Mouse (Mus musculus): ENCODE measurements around the gene Nphp1. TPM values are rescaled to one million over a fixed set of nuclear protein-coding genes. Genes with fewer than 3 reads are reported as not detected.

The Nphp1 gene
- polyA plus RNA-seq, 1 experiment from 2014 or later, result 42.0 TPM

GRCm38 (mm10) chr2:127740756-127741519 is 47.8 kb downstream of the Nphp1 start:
- Histone ChIP-seq H3K4me1 (peaks cover 16% of the 10 kb centered on the region; the same call in 1 of the 2 replicates), H3K4me3 (no peak overlapping the region), H3K27ac (replicated peaks) (no peak overlapping the region), H3K27me3 (replicated peaks; ENCODE audit: low read depth, poor library complexity, severe bottlenecking) (no peaks in the 10 kb centered on the region), H3K36me3 (replicated peaks) (peaks cover 32% of the 10 kb centered on the region), H3K9me3 (no peaks in the 10 kb centered on the region)
- no peak for DNase-seq (ENCODE audit: low spot score)
- WGBS, result 46% methylated on average over 9 of the region's 9 CpGs

DNA sequence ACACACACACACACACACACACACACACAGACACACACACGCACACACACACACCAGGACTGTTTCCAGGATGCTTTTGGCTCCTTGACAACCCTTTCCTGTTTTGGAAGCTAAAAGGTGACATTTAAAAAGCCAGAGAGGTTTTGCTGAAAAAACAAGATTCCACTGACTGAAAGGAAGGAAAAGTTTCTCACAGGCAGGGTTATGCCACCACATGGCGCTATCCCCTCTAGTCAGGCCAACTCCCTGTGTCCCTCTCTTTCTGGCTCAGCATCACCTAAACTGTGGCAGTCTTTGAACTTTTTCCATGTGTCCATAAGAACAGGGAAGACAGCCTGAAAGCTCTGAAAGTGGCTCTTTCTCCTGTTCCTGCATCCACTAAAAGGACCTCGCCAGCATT is 50.8 kb downstream of the Nphp1 start:
- Histone ChIP-seq H3K4me3 (no peak overlapping the region), H3K27me3 (replicated peaks; ENCODE audit: low read depth, poor library complexity, severe bottlenecking) (no peaks in the 10 kb centered on the region), H3K9me3 (no peaks in the 10 kb centered on the region), H3K27ac (replicated peaks) (no peak overlapping the region), H3K4me1 (peaks cover 11% of the 10 kb centered on the region; the same call in 1 of the 2 replicates), H3K36me3 (replicated peaks) (peaks cover 17% of the 10 kb centered on the region; the same call in 1 of the 2 replicates)
- no peak for DNase-seq (ENCODE audit: low spot score)
- WGBS, result 91% methylated on average over 3 of the region's 3 CpGs

GRCm38 (mm10) chr2:127736631-127737209 is 52.0 kb downstream of the Nphp1 start:
- H3K4me1 ChIP-seq, result peaks cover 10% of the 10 kb centered on the region; the same call in 1 of the 2 replicates
- H3K36me3 ChIP-seq (replicated peaks), result peaks cover 11% of the 10 kb centered on the region; the same call in 1 of the 2 replicates
- 81% methylated on average over 6 of the region's 6 CpGs for WGBS
- H3K27ac ChIP-seq (replicated peaks), result no peak overlapping the region
- DNase-seq (ENCODE audit: low spot score), result no peak
- H3K4me3 ChIP-seq, result no peak overlapping the region
- no peaks in the 10 kb centered on the region for H3K9me3 ChIP-seq
- H3K27me3 ChIP-seq (replicated peaks; ENCODE audit: low read depth, poor library complexity, severe bottlenecking), result no peaks in the 10 kb centered on the region

- Histone ChIP-seq H3K4me1 (peaks cover 1% of the 10 kb centered on the region; the same call in 1 of the 2 replicates), H3K4me3 (no peak overlapping the region), H3K27ac (replicated peaks) (no peak overlapping the region), H3K9me3 (no peaks in the 10 kb centered on the region), H3K36me3 (replicated peaks) (peaks cover under 1% of the 10 kb centered on the region; the same call in 1 of the 2 replicates), H3K27me3 (replicated peaks; ENCODE audit: low read depth, poor library complexity, severe bottlenecking) (peaks cover 7% of the 10 kb centered on the region)
- no peak for DNase-seq (ENCODE audit: low spot score)
- WGBS, result 87% methylated on average over 9 of the region's 9 CpGs
Observed at GRCm38 (mm10) chr2:127735512-127736145, 53.1 kb downstream of the Nphp1 start.

DNA sequence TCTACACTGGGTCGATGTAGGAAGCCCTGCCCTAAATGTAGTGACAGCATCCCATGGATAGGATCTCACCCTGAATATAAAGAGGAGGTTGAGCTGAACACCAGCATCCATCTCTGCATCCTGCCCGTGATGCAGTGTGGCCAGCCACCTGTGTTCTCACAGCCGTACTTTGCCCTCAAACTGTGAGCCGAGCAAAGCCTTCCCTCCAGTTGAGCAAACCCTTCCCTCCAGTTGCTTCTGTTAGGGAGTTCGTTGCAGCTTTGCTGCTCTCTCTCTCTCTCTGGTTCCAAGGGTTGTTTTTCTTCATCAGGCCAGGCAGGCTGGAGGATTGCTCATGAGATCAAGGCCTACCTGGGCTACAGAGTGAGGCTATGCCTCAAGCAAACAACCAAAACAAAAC is 53.8 kb downstream of the Nphp1 start:
- no peak for DNase-seq (ENCODE audit: low spot score)
- H3K27me3 ChIP-seq (replicated peaks; ENCODE audit: low read depth, poor library complexity, severe bottlenecking), result peaks cover 14% of the 10 kb centered on the region
- H3K36me3 ChIP-seq (replicated peaks), result no peaks in the 10 kb centered on the region
- H3K4me3 ChIP-seq, result no peak overlapping the region
- no peak overlapping the region for H3K27ac ChIP-seq (replicated peaks)
- H3K4me1 ChIP-seq, result peaks cover 8% of the 10 kb centered on the region
- H3K9me3 ChIP-seq, result no peaks in the 10 kb centered on the region
- WGBS, result 74% methylated on average over 5 of the region's 5 CpGs

DNA sequence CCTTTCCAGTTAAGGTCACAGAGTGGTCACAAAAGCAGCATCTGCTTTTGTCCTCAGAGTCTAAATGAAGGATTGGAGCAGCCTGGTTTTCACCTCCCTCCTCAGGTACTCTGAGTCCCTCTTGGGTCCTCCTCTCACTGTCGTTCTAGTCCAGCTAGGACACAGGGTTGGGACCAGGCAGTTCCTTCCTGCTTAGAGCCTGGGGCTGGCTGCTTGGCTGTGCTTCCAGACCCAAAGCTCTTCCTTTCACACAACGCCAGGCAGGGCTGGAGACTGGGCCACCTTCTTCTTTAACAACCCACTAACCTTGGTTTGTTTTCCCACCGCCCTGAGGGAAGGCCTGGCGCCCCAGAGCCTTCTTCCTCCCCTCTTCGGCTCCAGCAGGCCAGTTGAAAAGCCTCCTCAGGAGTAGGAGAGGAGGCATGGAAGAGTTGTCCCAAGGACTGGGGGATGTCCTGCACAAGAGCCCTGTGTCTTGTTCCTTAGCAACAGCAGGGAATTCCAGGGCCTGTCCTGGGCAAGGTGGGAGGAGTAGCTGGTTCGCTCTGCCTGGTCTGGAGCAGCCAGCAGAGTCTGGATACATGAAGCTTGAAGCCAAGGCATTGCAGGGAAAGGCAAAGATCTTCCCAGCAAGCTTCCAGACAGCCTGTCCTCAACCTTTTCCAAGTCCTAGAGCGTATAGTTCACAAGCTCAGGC is 58.2 kb downstream of the Nphp1 start:
- 37% methylated on average over 7 of the region's 7 CpGs for WGBS
- H3K4me3 ChIP-seq, result no peak overlapping the region

DNA sequence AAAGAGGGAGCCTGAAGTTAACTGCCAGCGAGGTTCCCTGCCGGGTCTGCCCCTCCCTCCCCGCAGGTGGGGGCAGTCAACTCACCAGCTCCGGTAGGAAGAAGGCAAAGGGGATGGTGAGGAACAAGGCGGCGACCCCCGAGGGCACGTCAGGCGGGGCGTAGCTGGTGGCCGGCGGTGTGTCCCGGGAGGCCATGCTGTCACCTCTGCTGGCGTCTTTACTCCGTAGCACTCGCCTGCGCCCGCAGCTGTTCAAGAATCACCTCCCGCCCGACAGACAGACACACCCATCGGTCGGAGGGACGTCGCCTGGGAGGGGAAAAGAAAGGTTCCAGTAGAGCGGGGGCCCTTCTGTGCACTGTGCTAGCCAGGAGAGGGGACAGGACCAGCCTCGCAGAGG is 59.0 kb downstream of the Nphp1 start, which contains the start of gene Mall:
Gene Mall (minus strand): TSS at position 262 of the 400 bp plus-strand sequence.
- DNase-seq (ENCODE audit: low spot score), result peak; percentile 46
- peaks cover 22% of the 10 kb centered on the region for H3K4me1 ChIP-seq
- peaks cover 33% of the 10 kb centered on the region for H3K27me3 ChIP-seq (replicated peaks; ENCODE audit: low read depth, poor library complexity, severe bottlenecking)
- H3K36me3 ChIP-seq (replicated peaks), result no peaks in the 10 kb centered on the region
- H3K4me3 ChIP-seq, result peak within 1 kb of the TSS; percentile 49
- under 1% methylated on average over 26 of the region's 26 CpGs for WGBS
- no peak within 1 kb of the TSS for H3K27ac ChIP-seq (replicated peaks)
- no peaks in the 10 kb centered on the region for H3K9me3 ChIP-seq

More for the DNA sequence above, 58.2 kb downstream of the Nphp1 start:
- no peak overlapping the region for H3K27ac ChIP-seq (replicated peaks)
- no peak for DNase-seq (ENCODE audit: low spot score)
- H3K36me3 ChIP-seq (replicated peaks), result no peaks in the 10 kb centered on the region
- H3K27me3 ChIP-seq (replicated peaks; ENCODE audit: low read depth, poor library complexity, severe bottlenecking), result peaks cover 33% of the 10 kb centered on the region
- H3K9me3 ChIP-seq, result no peaks in the 10 kb centered on the region
- H3K4me1 ChIP-seq, result peaks cover 20% of the 10 kb centered on the region

DNA sequence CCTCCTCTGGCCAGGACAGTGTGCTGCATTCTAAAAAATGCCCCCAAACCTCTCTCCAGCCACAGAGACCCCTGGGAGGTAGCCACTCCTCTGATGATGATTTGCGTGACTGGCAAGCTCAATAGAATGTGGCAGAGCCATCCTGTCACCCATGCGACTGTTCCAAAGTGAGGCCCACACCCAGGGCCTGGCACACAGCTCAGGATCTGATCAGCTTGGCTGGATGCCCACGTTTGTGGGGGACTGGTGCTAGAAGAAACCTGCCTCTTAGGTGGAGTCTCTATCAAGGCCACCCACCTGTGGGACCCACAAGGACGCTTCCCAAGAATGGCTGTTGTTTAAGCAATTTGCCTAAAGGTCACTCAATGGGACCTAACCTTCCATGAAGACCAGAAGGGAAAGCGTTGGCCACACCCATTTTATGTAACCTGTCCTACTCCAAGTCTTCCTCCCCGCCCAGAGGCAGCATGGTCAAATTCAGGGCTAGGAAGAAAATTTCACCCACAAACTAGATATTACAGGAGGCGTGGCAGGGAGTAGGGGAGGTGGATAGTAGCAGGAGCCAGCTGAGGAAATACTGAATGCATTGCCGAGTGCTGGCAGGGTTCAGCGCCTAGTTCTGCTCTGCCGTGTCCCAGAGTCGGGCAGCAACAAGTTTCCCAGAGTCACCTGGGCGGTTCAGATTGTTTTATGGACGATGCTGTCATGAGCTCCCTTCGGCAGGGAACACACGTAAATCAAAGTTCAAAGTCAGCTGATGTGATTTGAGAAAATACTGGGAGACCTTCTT is 59.8 kb downstream of the Nphp1 start:
- 30% methylated on average over 15 of the region's 15 CpGs for WGBS
- Histone ChIP-seq H3K27ac (replicated peaks) (no peak overlapping the region), H3K9me3 (no peaks in the 10 kb centered on the region), H3K4me1 (peaks cover 28% of the 10 kb centered on the region), H3K4me3 (0 out of 2 replicates have a peak overlapping the region, but pooled peaks have one; percentile 49), H3K27me3 (replicated peaks; ENCODE audit: low read depth, poor library complexity, severe bottlenecking) (peaks cover 33% of the 10 kb centered on the region), H3K36me3 (replicated peaks) (no peaks in the 10 kb centered on the region)
- DNase-seq (ENCODE audit: low spot score), result no peak

DNA sequence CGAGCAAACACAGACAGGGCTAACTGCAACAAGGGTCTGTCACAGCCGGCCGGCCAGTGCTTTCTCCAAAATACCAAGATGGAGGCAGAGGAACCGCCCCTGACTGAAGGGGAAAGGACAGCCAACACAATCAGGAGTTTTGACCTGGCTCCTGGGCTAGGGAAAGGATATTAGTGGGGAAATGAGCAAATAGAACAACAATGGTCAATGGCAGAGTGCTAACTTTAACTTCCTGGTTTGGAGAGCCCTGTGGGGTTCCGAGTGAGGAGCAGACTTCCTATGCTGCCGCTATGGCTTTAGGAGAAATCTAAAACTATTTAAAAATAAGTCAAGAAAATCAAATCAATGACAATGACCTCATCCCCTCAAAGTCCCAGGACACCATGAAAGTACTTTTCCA is 60.6 kb downstream of the Nphp1 start:
- peaks cover 33% of the 10 kb centered on the region for H3K27me3 ChIP-seq (replicated peaks; ENCODE audit: low read depth, poor library complexity, severe bottlenecking)
- no peak for DNase-seq (ENCODE audit: low spot score)

GRCm38 (mm10) chr2:127723193-127723592 is 65.5 kb downstream of the Nphp1 start:
- H3K4me1 ChIP-seq, result peaks cover 36% of the 10 kb centered on the region
- H3K9me3 ChIP-seq, result no peaks in the 10 kb centered on the region
- no peak overlapping the region for H3K27ac ChIP-seq (replicated peaks)
- 70% methylated on average over 4 of the region's 4 CpGs for WGBS
- H3K4me3 ChIP-seq, result no peak overlapping the region
- no peak for DNase-seq (ENCODE audit: low spot score)
- H3K36me3 ChIP-seq (replicated peaks), result no peaks in the 10 kb centered on the region
- H3K27me3 ChIP-seq (replicated peaks; ENCODE audit: low read depth, poor library complexity, severe bottlenecking), result peaks cover 2% of the 10 kb centered on the region

More for the DNA sequence above, 60.6 kb downstream of the Nphp1 start:
- Histone ChIP-seq H3K9me3 (no peaks in the 10 kb centered on the region), H3K4me3 (no peak overlapping the region), H3K36me3 (replicated peaks) (no peaks in the 10 kb centered on the region), H3K27ac (replicated peaks) (no peak overlapping the region), H3K4me1 (peaks cover 28% of the 10 kb centered on the region)
- 74% methylated on average over 6 of the region's 6 CpGs for WGBS

DNA sequence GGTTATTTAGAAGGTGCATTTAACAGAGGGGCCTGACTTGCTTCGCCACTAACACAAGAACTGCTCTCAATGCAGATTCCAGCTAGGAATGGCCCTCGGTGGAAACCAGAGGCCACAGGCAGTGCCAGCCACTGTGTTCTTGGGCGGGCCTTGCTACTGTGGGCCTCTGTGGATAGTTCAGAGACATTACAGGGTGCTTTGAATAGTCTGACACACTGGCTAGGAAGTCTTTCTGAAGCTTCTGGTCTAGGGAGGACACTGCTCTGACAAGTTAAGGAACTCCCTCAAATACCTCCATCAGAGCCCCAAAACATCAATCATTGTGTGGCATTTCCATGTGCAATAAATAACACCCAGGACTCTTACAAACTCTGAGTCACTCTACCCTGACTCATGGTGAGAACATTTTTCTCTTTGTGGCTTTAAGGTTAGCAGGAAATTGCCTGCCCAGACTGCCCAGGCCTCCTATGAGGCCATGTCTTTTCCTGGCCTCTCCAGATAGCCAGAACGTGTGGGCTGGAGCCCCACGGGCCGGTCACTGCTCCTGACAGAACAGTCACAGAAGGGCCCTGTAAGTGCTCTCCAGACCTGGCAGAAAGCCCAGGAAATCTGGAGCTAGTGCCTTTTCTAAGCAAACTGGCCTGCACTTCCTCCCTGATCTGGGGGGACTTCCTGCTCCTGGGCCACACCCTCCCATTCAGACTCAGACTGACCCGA is 66.4 kb downstream of the Nphp1 start:
- H3K36me3 ChIP-seq (replicated peaks), result no peaks in the 10 kb centered on the region
- H3K9me3 ChIP-seq, result no peaks in the 10 kb centered on the region
- H3K27ac ChIP-seq (replicated peaks), result peak overlapping the region; percentile 40
- no peak for DNase-seq (ENCODE audit: low spot score)
- peaks cover 36% of the 10 kb centered on the region for H3K4me1 ChIP-seq
- H3K27me3 ChIP-seq (replicated peaks; ENCODE audit: low read depth, poor library complexity, severe bottlenecking), result no peaks in the 10 kb centered on the region
- WGBS, result 69% methylated on average over 7 of the region's 7 CpGs
- no peak overlapping the region for H3K4me3 ChIP-seq

Measured in embryonic facial prominence, embryonic 10.5 days (tissue).